Mouse (Mus musculus): ENCODE results near the gene Cfap97d2.

The Cfap97d2 gene

GRCm38 (mm10) chr8:13687101-13687717, 18.5 kb upstream of the Cfap97d2 start:
- no peak for DNase-seq (ENCODE audit: low spot score in 2 of 2)

GRCm38 (mm10) chr8:13687941-13688340, 17.7 kb upstream of the Cfap97d2 start:
- DNase-seq (ENCODE audit: low spot score in 2 of 2): no peak

GRCm38 (mm10) chr8:13688461-13688860, 17.2 kb upstream of the Cfap97d2 start:
- no peak for DNase-seq (ENCODE audit: low spot score in 2 of 2)

DNA sequence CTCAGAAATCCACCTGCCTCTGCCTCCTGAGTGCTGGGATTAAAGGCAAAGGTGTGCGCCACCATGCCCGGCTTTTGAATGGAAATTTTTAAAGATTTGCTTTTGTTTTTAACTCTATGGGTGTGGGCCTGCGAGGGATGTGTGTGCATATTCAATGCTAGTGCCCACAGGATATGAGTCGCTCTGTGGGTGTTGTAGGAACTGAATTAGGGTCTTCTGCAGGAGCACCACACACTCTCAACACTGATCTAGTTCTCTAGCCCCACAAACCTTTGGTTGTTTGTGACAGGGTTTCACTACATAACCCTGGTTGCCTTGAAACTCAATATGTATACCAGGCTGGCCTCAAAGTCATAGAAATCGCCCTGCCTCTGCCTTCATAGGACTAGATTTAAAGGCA, 16.4 kb upstream of the Cfap97d2 start:
- no peak for DNase-seq (ENCODE audit: low spot score in 2 of 2)

GRCm38 (mm10) chr8:13692302-13693066, 13.2 kb upstream of the Cfap97d2 start:
- DNase-seq (ENCODE audit: low spot score in 2 of 2): no peak

DNA sequence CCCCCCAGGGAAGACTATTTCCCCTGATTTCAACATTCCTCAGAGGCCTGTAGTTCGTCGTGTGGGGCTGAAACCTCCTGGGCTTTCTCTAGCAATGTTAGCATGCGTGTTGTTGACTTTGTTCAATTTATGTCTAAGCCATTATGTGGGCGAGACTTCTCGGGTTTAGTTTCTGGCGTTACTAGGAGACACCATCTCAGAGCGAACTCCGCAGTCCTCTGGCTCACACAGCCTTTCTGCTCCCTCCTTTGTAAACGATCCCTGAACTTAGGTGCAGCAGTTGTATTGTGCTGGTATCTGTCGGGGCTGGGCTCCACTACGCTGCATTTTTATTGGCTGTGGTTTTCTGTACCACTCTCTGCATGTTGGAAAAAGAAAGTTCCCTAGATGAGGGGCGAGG, 11.0 kb upstream of the Cfap97d2 start:
- DNase-seq (ENCODE audit: low spot score in 2 of 2): no peak

DNA sequence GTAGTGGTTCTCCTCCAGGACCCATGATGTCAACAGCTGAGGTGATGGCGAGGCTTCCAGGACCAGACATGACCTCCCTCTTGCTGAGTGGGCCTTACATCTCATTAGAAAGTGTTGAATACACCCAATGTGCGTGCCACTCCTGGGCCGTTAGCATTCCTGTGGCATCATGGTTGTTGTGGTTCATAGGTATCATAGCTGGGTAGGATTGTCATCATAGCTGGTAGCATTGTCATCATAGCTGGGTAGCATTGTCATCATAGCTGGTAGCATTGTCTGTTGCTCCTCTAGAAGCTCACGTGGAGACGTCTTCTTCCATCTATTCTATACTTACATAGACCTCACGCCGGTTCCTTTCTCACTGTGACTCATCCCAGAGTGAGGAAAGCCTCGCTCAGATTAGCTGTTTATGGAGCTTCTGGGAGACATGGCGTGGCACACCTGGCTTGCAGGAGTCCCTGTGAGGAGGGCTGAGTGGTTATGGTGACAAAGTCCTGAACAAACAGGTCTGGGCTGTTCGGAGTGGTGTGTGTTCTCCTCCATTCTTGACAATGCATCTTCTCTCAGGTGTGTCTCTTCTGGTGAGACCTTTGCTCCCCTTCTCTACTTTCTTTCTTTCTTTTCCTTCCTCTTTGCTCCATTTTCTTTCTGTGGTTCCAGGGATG, 10.4 kb upstream of the Cfap97d2 start:
- DNase-seq (ENCODE audit: low spot score in 2 of 2): no peak

- DNase-seq (ENCODE audit: low spot score in 2 of 2): no peak
Observed at GRCm38 (mm10) chr8:13696157-13696556, 9.5 kb upstream of the Cfap97d2 start.

GRCm38 (mm10) chr8:13697196-13697595, 8.5 kb upstream of the Cfap97d2 start:
- no peak for DNase-seq (ENCODE audit: low spot score in 2 of 2)

GRCm38 (mm10) chr8:13697681-13698080, 8.0 kb upstream of the Cfap97d2 start:
- DNase-seq (ENCODE audit: low spot score in 2 of 2): no peak

- no peak for DNase-seq (ENCODE audit: low spot score in 2 of 2)
Observed at GRCm38 (mm10) chr8:13698281-13698680, 7.4 kb upstream of the Cfap97d2 start.

- no peak for DNase-seq (ENCODE audit: low spot score in 2 of 2)
Observed at GRCm38 (mm10) chr8:13699323-13699949, 6.3 kb upstream of the Cfap97d2 start.

- DNase-seq (ENCODE audit: low spot score in 2 of 2): no peak
Observed at GRCm38 (mm10) chr8:13702755-13703154, 2.9 kb upstream of the Cfap97d2 start.

GRCm38 (mm10) chr8:13703756-13704155, 1.9 kb upstream of the Cfap97d2 start:
- no peak for DNase-seq (ENCODE audit: low spot score in 2 of 2)

GRCm38 (mm10) chr8:13704301-13704700, 1.4 kb upstream of the Cfap97d2 start:
- DNase-seq (ENCODE audit: low spot score in 2 of 2): no peak

- no peak for DNase-seq (ENCODE audit: low spot score in 2 of 2)
Observed at GRCm38 (mm10) chr8:13706918-13707317, 1.2 kb downstream of the Cfap97d2 start.

- DNase-seq (ENCODE audit: low spot score in 2 of 2): no peak
Observed at GRCm38 (mm10) chr8:13708514-13708913, 2.8 kb downstream of the Cfap97d2 start.

DNA sequence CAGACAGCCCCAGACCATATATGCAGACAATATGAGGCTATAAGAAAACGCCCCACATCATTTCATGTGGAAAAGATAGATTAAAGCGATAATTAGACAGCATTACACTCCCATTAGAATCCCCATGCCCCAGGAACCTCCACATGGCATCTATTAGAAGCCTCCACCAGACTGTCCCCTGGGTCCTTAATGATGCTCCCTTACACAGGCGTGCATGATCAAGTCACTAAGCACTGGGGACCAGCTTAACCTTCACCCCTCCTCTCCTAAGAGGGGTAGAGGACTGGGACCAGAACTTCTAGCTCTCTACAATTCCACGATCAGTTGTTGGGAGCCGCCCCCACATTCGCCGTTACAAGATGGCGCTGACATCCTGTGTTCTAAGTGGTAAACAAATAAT, 13.3 kb downstream of the Cfap97d2 start:
- DNase-seq (ENCODE audit: low spot score in 2 of 2): no peak

DNA sequence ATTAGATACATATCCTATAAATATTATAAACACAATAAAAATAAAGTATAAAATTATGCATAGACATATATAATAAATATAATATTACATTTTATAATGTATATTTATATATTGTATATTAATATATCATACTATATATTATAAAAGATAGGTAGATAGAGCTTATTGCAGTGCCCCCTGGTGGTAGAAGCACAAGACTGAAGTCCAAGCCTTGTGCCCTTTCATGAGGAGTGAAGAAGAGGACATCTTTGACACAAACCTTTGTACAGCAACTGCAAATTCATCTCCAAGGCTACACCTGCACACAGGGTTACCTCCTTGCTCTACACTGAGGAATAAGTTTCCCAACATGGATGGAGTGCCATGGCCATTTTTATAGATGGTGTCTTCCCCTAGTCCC, 20.0 kb downstream of the Cfap97d2 start:
- peak; percentile 20 to 35 for DNase-seq (ENCODE audit: low spot score in 2 of 2)

- DNase-seq (ENCODE audit: low spot score in 2 of 2): no peak
Observed at GRCm38 (mm10) chr8:13727469-13728094, 21.9 kb downstream of the Cfap97d2 start.

DNA sequence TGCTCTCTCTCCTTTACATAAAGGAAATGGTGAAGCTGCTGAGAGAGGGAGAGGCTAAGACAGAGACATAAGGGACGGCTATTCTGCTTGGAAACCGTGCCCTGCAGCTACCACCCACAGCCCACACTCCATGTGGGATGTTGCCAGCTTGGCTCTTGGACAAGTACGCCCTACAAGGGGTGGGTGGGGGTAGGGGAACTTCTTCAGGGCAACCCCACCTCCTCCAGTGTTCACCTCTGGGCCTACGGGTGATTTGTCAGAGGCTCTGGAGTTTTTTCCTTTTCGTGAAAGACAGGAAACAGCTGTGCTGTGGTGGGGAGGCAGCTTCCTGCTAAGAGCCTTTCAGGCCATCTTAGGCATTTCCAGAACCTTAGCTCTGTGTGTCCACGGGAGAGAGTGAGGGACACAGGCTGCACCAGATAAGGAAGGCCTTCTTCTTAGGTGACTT, 34.7 kb downstream of the Cfap97d2 start:
- DNase-seq (ENCODE audit: low spot score in 2 of 2): peak in 1 of 2 experiments; percentile 9

Data from frontal cortex, postnatal 25 days (tissue).